Mouse (Mus musculus): ENCODE data around the gene Ampd3.

The Ampd3 gene

GRCm38 (mm10) chr7:110797722-110798409, 29.9 kb downstream of the Ampd3 start:
- no peak for DNase-seq (ENCODE audit: low read depth, low spot score)

GRCm38 (mm10) chr7:110801028-110801427, 33.0 kb downstream of the Ampd3 start:
- peak; percentile 53 for DNase-seq (ENCODE audit: low read depth, low spot score)

DNA sequence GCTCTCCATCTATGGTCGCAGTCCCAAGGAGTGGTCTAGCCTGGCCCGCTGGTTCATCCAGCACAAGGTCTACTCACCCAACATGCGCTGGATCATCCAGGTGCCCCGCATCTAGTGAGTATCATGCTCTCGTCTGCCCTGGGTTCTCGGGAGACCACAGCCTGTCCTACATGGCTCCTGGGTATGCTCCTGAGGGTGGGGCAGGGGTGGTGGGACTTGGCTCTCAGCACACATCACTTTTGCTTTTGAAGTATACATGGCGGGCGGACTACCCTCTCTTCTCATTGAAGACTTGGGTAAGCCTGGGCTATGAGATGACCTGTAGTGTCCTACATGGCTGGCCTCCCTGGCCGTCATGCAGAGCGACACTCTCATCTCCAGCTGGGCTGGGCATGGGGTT, 35.1 kb downstream of the Ampd3 start:
- DNase-seq (ENCODE audit: low read depth, low spot score), result no peak

DNA sequence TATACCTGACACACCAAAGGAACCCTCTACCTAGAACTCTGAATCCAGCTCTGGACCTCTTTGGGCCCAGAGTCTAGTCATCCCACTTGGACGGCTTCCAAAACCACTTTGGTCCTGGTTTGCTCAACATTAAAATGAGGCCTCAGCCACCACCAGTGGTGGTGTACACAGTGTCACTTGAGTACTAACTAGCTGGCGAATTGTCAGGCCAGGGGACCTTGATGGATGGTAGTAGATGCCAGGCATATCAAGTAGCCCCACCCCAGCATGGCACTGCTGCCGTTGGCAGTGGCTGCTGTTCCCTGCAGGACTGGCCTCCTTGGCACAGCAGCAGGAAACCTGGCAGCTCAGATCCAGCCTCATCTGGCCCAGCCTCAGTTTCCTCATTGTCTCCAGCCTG, 36.3 kb downstream of the Ampd3 start:
- no peak for DNase-seq (ENCODE audit: low read depth, low spot score)

- no peak for DNase-seq (ENCODE audit: low read depth, low spot score)
These were observed 39.5 kb downstream of the Ampd3 start for GRCm38 (mm10) chr7:110807460-110808030.

GRCm38 (mm10) chr7:110808962-110809361, 41.0 kb downstream of the Ampd3 start:
- DNase-seq (ENCODE audit: low read depth, low spot score), result no peak

GRCm38 (mm10) chr7:110809585-110810557, 41.9 kb downstream of the Ampd3 start:
- DNase-seq (ENCODE audit: low read depth, low spot score), result no peak

DNA sequence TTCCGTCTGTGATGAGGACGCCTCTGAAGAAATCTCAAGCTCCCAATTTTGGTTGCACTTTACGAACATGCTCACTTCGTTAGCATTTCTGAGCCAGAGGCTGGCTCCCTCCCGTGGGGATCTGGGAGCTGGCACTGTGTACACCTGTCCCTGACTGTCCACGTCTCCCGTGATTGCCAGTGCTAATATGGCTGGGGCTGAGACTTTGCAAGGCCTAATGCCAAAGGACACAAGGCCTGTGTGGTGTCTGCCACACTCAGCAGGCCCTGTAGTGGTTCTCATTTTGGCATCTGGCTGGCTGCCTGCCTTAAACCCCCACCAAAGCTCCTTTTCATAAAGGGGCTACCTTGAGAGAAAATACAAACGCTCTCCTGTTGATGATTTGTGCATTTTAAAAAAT, 43.0 kb downstream of the Ampd3 start:
- DNase-seq (ENCODE audit: low read depth, low spot score), result no peak

- DNase-seq (ENCODE audit: low read depth, low spot score), result no peak
These were observed 43.5 kb downstream of the Ampd3 start for GRCm38 (mm10) chr7:110811529-110811928.

GRCm38 (mm10) chr7:110813983-110814382, 46.0 kb downstream of the Ampd3 start:
- DNase-seq (ENCODE audit: low read depth, low spot score), result no peak

DNA sequence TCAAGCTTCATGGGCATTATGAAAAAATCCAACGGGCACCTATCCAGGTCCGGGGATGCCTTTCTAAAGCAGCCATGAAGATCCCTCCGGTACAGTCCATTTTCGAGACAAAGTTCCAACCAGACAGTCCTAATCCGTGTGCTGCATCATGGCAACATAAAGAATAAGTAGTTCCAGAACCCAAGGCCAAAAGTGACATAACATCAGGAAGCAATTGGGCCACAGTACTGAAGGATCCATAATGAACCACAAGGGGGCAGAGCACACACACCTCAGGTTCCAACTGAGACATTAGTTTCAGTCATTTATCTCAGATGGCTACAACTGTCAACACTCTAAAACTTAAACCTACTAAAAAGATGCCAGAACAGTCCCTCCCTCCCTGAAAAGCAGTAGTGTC, 48.0 kb downstream of the Ampd3 start:
- DNase-seq (ENCODE audit: low read depth, low spot score), result peak; percentile 40

DNA sequence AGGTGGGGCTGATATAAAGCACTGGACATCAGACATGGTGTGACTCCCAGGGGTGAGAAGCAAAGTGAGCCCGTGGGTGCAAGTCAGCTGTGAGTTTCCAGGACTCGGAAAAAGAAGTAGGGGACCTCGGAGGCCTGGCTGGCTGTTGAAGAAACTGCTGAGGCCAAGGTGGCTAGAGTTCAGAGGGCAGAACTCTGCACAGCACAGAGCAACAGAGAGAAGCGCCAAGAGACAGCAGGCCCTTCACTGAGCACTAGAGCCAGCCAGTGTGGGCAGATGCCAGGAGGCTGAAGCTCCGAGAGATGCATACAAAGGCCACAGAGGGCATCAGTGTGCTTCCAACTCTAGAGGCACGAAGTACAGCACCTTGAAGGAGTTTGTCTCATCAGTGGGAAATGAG, 50.2 kb downstream of the Ampd3 start:
- no peak for DNase-seq (ENCODE audit: low read depth, low spot score)

GRCm38 (mm10) chr7:110818787-110819350, 50.9 kb downstream of the Ampd3 start:
- no peak for DNase-seq (ENCODE audit: low read depth, low spot score)

GRCm38 (mm10) chr7:110821068-110821467, 53.1 kb downstream of the Ampd3 start:
- no peak for DNase-seq (ENCODE audit: low read depth, low spot score)

- no peak for DNase-seq (ENCODE audit: low read depth, low spot score)
These were observed 53.6 kb downstream of the Ampd3 start for GRCm38 (mm10) chr7:110821653-110822052.

DNA sequence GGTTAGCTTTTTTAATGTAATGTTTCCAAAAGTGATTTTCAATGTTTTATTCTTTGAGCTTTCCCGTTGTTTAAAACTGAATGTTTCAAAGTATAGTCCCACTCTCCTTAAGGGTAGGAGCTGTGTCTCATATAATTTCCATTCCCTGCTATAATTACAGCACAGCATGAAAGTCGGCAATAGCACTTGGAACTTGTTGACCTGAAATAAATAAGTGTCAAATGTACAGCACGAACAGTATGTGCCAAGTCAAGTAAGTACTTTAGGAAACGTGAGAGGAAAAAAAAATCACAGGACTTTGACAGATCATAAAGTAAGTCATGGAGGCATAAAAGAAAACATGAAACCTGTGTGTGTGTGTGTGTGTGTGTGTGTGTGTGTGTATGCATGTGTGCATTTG, 54.0 kb downstream of the Ampd3 start:
- no peak for DNase-seq (ENCODE audit: low read depth, low spot score)

- DNase-seq (ENCODE audit: low read depth, low spot score), result no peak
These were observed 55.1 kb downstream of the Ampd3 start for GRCm38 (mm10) chr7:110823076-110823475.

- DNase-seq (ENCODE audit: low read depth, low spot score), result no peak
These were observed 55.6 kb downstream of the Ampd3 start for GRCm38 (mm10) chr7:110823593-110823992.

GRCm38 (mm10) chr7:110823995-110824953, 56.3 kb downstream of the Ampd3 start:
- no peak for DNase-seq (ENCODE audit: low read depth, low spot score)

GRCm38 (mm10) chr7:110833024-110833423, 65.0 kb downstream of the Ampd3 start:
- DNase-seq (ENCODE audit: low read depth, low spot score), result no peak

GRCm38 (mm10) chr7:110834018-110834417, 66.0 kb downstream of the Ampd3 start:
- no peak for DNase-seq (ENCODE audit: low read depth, low spot score)
